Mouse (Mus musculus) heart, postnatal 0 days (tissue): Measurements from ENCODE around the gene Homer2.

Source experiments
- CTCF ChIP-seq: IDR thresholded peaks from 2 replicates; pipeline ENCODE4 v1.5.1; 2016; ENCODE audit warnings: antibody characterized with exemption, control low read depth, low read depth
- EP300 ChIP-seq: IDR thresholded peaks from 2 replicates; pipeline ENCODE4 v1.6.1; 2016; ENCODE audit warnings: antibody characterized with exemption, low read depth

DNA sequence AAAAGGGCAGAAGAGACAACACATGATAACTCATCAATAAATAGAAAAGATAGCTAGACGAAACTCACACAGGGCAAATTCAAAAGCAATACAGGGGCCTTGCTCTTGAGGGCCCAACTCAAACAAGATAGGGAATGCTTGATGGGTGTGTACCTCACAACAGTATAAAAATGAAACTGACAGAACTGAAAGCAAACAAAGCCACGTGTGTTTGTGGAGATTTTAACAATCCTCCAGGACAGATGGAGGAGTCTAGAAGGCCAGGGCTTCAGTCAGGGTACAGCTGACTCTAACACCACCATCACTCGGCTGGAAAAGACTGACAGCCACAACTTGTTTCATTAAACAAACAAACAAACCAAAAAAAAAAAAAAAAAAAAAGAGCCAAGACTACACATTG, 44.3 kb downstream of the Homer2 start:
- TF ChIP-seq EP300 (no peak), CTCF (no peak)
